Mouse (Mus musculus): ENCODE data around the gene Gm20671.
"Not testable (repeated sequence)": the region's sequence is repeated elsewhere in the genome, so short reads cannot be mapped to it uniquely, and the experiment has no call there.

The Gm20671 gene

DNA sequence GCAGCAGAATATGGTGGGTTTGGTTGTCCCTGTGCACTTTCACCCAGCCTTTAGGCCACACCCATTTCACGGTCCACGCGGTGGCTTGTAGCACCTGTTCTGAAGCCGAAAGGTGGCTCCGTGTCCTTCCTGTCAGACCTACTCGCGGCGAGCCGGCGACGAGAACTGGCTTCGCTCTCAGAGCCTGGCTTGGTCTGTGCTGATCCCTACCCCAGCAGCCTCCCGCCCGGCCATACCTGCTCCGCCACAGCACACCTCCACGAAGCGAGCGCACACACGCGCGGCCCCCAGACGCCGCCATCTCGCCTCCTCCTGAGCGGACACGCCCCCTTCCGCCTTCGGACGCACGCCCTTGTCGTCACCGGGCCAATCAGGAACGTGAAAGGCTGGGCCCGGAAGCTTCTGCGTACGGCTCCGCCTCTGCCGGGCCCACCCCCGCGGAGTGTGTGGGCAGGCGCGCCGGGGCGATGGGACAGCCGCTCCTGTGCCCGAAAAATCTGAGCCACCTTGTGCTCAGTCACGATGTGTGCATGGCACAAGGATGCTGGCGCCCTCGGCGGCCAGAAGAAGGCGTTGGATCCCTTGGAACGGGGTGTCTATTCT is 41.5 kb downstream of the Gm20671 start, which contains the start of gene Pisd:
Gene Pisd, minus strand, starts transcription at position 334 of the 603 bp plus-strand sequence.
- peak; percentile 96 for DNase-seq (ENCODE audit: low read depth, low spot score)

DNA sequence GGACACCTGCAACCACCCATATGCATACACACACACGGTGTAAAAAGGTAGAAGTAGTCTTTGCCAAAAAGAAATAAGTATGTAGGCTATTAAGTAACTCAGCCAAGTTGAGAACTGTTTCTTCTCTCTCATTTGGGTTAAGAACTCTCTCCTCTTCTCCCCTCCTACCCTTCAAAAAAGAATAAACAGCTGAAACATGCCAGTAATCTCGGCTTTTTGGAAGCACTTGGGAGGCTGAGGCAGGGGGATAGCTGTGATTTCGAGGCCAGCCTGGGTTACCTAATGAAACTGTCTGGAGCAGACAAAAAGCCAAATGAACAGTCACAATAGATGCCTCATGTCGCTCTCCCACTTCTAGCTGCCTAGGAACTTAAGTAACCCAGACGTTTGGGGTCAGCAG is 42.2 kb downstream of the Gm20671 start:
- no peak for DNase-seq (ENCODE audit: low read depth, low spot score)

DNA sequence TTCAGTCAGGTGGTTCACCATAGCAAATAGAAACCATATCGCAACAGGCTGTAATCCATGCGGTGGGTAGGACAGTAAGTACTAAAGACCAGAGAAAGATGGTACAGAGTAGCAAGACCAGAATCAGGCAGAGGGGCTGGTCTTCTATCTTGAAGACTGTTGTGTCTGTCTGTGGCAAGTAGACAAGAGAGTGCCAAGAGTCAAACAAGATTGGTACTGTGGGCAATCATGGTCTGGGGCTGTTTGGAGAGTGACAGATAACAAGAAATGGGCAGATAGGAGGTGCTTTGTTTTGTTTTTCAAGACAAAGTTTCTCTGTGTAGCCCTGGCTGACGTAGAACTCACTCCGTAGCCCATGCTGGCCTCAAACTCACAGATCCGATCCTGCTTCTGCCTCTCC is 45.3 kb downstream of the Gm20671 start:
- no peak for DNase-seq (ENCODE audit: low read depth, low spot score)

DNA sequence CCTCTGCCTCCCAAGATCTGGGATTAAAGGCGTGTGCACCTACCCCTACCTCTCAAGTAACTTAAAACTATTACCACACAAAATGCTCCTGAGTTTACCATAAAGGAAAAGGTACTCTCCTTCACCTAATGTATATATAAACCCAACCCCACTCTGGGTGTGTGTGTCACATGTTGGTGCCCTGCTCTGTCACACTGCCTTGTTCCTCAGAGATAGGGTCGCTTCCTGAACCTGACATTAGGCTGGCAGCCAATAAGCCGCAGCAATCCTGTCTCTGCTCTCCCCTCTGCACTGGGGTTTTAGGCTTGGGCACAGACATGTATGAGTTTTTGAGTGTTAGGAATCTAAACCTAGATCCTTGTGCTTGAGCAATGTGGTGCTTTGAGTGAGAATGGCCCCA is 48.7 kb downstream of the Gm20671 start:
- DNase-seq (ENCODE audit: low read depth, low spot score), result no peak

- no peak for DNase-seq (ENCODE audit: low read depth, low spot score)
Measured at GRCm38 (mm10) chr5:32772361-32772760, 54.5 kb downstream of the Gm20671 start.

- DNase-seq (ENCODE audit: low read depth, low spot score), result peak; percentile 45
Measured at GRCm38 (mm10) chr5:32767636-32768373, 59.1 kb downstream of the Gm20671 start.

DNA sequence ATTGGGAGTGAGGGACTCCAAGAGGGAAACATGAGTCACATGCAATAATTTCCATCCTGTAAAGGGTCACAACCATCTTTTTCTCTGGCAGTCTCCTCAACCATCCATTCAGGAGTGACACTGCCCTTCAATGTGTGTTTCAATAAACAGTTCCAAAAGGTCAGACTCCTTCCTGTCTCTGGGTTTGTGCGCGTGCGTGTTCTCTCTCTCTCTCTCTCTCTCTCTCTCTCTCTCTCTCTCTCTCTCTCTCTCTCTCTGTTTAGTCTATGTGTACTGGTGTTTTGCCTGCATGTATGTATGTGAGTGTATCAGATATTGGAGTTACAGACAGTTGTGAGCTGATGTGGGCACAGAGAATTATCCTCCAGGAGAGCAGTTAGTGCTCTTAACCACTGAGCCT is 59.9 kb downstream of the Gm20671 start:
- peak; percentile 38 for DNase-seq (ENCODE audit: low read depth, low spot score)

- DNase-seq (ENCODE audit: low read depth, low spot score), result no peak
Measured at GRCm38 (mm10) chr5:32761566-32762140, 65.3 kb downstream of the Gm20671 start.

DNA sequence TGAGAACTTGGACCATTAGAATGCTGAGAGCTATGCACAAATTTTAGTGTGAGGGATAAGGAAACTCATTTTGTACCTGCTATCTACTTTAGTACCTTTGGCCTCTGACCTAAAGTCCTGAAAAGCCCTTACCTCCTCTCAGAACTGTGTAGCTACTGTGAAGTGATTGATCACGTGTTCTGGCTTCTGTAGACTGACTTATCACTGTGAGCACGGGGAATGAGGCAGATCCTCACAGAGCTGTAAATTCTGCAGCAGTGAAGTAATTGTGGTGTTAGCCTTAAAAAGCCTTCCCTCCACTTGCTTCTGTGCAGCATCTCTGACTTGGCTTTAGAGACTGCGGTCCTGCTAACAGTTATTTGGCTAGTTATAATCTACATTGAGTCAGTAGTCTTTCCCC is 66.1 kb downstream of the Gm20671 start:
- no peak for DNase-seq (ENCODE audit: low read depth, low spot score)

DNA sequence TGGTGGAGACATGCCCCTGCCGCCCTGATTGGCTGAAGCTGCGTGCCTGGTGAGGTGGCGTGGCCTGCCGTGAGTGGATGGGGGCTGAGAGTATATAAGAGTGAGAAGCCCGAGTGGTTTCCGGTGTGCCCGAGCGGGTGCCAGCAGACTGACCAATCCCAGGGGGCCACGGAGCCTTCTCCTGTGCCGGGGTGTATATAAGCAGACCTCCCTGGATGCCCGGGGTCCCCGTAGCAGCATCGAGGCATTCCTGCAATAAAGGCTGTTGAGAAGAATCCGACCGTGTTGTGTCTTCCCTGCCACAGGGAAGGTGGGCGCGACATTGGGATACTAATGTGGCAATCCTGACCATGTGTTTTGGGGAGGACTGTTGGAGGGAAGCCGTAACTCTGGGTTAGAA is 66.6 kb downstream of the Gm20671 start:
- not testable (repeated sequence) for DNase-seq (ENCODE audit: low read depth, low spot score)

DNA sequence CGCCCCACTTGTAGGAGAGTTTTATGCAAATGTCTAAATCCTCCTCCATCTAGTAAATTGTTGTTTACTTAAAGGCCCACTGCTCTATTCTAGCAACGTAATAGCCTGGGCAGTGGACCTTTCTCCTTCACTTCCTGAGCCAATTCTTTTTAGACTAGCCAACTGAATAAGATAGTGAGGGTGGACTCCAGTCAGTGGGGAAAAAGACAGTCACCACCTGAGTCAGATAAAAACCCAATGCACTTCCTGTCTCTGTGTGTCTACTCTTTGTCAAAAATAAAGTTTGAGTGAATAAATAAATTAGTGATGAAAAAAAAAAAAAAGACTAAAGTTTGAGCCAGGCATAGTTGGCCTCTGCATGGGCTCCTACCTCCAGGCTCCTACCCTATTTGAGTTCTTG is 67.2 kb downstream of the Gm20671 start:
- no peak for DNase-seq (ENCODE audit: low read depth, low spot score)

DNA sequence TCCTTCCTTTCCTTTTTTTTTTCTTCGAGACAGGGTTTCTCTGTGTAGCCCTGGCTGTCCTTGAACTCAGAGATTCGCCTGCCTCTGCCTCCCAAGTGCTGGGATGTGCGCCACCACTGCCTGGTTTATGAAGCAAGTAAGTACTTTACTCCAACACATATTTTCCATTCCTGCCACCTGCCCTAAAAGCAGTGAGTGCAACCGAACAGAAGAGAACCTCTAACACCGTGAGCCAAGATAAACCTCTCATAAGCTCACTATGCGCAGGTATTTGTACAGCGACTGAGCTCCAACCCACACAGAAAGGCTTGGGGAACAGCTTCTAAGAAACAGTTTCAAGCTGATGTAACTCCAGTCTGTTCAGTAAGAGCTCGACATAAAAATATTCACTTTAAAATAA is 70.8 kb downstream of the Gm20671 start:
- no peak for DNase-seq (ENCODE audit: low read depth, low spot score)

DNA sequence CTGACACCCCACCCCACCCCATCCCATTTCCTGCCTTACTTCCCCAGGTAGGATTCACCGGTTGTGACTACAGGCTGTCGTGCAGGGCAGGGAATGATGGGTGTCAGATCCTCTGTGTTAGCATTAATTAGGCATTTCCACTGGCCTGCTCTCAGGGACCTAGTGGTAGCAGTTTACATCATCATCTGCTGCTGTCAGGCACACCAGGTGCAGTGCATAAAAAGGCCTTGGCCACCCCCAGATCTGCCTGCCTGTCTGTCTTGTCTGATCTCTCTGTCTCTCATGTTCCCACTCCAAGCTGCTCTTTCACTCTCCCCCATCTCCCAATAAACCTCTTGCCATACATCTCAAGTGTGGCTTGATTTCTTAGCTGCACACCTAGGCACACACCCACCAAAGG is 75.2 kb downstream of the Gm20671 start:
- DNase-seq (ENCODE audit: low read depth, low spot score), result no peak

DNA sequence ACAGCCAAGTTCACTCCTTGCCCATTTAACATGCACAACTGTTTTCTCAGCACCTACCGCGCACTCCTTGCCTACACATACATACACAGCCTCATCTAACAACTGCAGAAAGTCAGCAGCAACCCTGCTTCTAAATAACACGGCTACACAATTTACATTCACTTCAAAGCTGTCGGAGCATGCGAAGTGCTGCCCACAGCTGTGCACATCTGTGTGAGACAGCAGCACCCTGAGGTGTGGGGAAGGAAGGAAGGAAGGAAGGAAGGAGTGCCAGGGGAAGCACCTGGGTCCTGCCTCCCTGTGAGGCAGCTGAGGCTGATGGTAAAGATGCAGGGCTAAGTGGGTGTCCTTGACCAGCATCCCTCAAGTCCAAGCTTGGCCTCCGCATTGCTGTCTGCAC is 78.0 kb downstream of the Gm20671 start:
- no peak for DNase-seq (ENCODE audit: low read depth, low spot score)

GRCm38 (mm10) chr5:32747650-32748375 is 79.1 kb downstream of the Gm20671 start:
- DNase-seq (ENCODE audit: low read depth, low spot score), result peak; percentile 43

- no peak for DNase-seq (ENCODE audit: low read depth, low spot score)
Measured at GRCm38 (mm10) chr5:32745705-32746655, 80.9 kb downstream of the Gm20671 start.

DNA sequence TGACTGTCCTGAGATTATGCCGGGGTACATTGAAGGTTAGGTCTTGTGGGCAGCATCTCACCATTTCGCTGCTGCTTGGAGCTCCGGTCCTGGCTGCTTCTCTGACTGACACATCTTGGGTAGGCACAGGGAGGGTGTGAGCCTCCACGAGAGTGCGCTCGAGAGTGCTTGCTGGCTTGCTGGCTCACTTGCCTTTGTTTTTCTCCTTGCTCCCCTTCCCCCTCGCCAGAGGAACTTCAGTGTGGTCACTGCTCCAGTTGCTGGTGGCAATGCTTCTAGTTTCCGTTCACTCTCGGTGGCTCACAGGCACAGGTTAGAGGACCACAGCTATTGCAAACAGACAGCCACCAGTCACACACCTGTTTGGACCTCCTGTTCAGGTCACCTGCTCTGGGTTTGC is 84.8 kb downstream of the Gm20671 start:
- DNase-seq (ENCODE audit: low read depth, low spot score), result no peak

DNA sequence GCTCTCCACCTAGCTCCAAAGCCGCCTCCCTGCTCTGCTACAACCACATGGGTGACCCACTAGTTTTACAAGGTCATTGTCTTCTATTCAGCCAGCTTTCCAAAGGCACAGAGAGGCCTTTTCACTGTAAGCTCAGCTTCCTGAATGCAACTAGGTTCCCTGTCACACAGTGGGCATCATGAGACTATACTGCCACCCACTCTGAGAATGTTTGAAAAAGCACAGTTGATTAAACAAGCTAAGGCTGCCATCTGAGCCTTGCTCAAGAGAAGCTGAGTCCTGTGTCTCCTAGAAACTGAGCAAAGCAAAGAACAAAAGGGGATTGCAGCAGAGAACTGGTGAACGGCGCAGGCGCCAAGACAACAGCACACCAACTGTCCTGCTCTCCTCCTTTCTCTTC is 85.5 kb downstream of the Gm20671 start:
- DNase-seq (ENCODE audit: low read depth, low spot score), result not testable (repeated sequence)

GRCm38 (mm10) chr5:32740850-32741249 is 86.1 kb downstream of the Gm20671 start:
- not testable (repeated sequence) for DNase-seq (ENCODE audit: low read depth, low spot score)

- DNase-seq (ENCODE audit: low read depth, low spot score), result no peak
Measured at GRCm38 (mm10) chr5:32740138-32740537, 86.8 kb downstream of the Gm20671 start.

GRCm38 (mm10) chr5:32736770-32737169 is 90.1 kb downstream of the Gm20671 start:
- not testable (repeated sequence) for DNase-seq (ENCODE audit: low read depth, low spot score)
